Comparison of ENCODE assay signal across 8 mouse cellular contexts in genomic region chr8:70166504-70167110, GRCm38 (mm10). TPM values are rescaled to one million over a fixed set of nuclear protein-coding genes. Genes with fewer than 3 reads are reported as not detected.
DNase-seq lines count a peak whose midpoint lies in the region; ATAC-seq and TF ChIP-seq lines count a peak whose summit lies in the region.

No protein-coding gene starts in this region.

- DNase-seq in ES-CJ7 (ENCODE audit: low read depth, low spot score): peak; percentile 78
- DNase-seq in c-Kit-negative CD71-positive TER-119-positive erythroid progenitor cells, embryonic 14.5 days (ENCODE audit: low read depth, low spot score): peak; percentile 39
- DNase-seq in kidney, postnatal 4 days: peak; percentile 85 to 88
- DNase-seq in lung, postnatal 0 days (ENCODE audit: low spot score): peak; percentile 81
- DNase-seq in ovary, postnatal 36 days (ENCODE audit: low spot score): peak; percentile 65
- DNase-seq in thymus, postnatal 36 days: peak; percentile 80 to 82

- peaks cover 5% of the 10 kb centered on the region; the same call in 1 of the 2 replicates for H3K4me1 ChIP-seq in heart, embryonic 16.5 days (ENCODE audit: control insufficient read depth, insufficient read depth, low read length)
- no peaks in the 10 kb centered on the region for H3K4me1 ChIP-seq in lung, postnatal 0 days (ENCODE audit: insufficient read depth, low read depth, low read length)

- H3K4me3 ChIP-seq in heart, embryonic 16.5 days (ENCODE audit: low read length): peak overlapping the region; percentile 38
- H3K4me3 ChIP-seq in lung, postnatal 0 days (ENCODE audit: low read depth, low read length): 0 out of 2 replicates have a peak overlapping the region, but pooled peaks have one; percentile 8

- TF ChIP-seq CTCF in lung, postnatal 0 days (IDR thresholded peaks at IDR 0.05): peak; percentile 98

- peak overlapping the region; percentile 66 for H3K4me2 ChIP-seq in heart, embryonic 16.5 days (ENCODE audit: low read depth, low read length)
- H3K4me2 ChIP-seq in lung, postnatal 0 days (replicated peaks; ENCODE audit: low read depth, low read length): peak overlapping the region; percentile 47

- no peaks in the 10 kb centered on the region for H3K9me3 ChIP-seq in heart, embryonic 16.5 days (replicated peaks; ENCODE audit: control insufficient read depth, low read length)
- no peaks in the 10 kb centered on the region for H3K9me3 ChIP-seq in lung, postnatal 0 days (ENCODE audit: low read length)

- H3K27ac ChIP-seq in heart, embryonic 16.5 days (ENCODE audit: low read length): no peak overlapping the region
- H3K27ac ChIP-seq in lung, postnatal 0 days (ENCODE audit: low read length): no peak overlapping the region

- no peaks in the 10 kb centered on the region for H3K36me3 ChIP-seq in heart, embryonic 16.5 days (ENCODE audit: control insufficient read depth, insufficient read depth)
- H3K36me3 ChIP-seq in lung, postnatal 0 days (ENCODE audit: insufficient read depth, low read length): no peaks in the 10 kb centered on the region

- peak overlapping the region; percentile 49 for H3K9ac ChIP-seq in heart, embryonic 16.5 days (ENCODE audit: low read length)
- no peak overlapping the region for H3K9ac ChIP-seq in lung, postnatal 0 days (replicated peaks; ENCODE audit: low read depth)

- peak; percentile 65 for ATAC-seq in erythroid progenitor cell, adult 5-6 weeks (replicated peaks; ENCODE audit: low FRiP score, poor library complexity, severe bottlenecking)
- ATAC-seq in heart, embryonic 16.5 days (replicated peaks; ENCODE audit: extremely low read depth, insufficient read depth, low FRiP score): peak; percentile 73
- peak; percentile 84 for ATAC-seq in lung, postnatal 0 days

- 3% methylated on average over 21 of the region's 21 CpGs for WGBS in heart, embryonic 16.5 days
- WGBS in lung, postnatal 0 days: 3% methylated on average over 20 of the region's 21 CpGs

- H3K27me3 ChIP-seq in heart, embryonic 16.5 days (ENCODE audit: control insufficient read depth, insufficient read depth, low read length): peaks cover 12% of the 10 kb centered on the region
- no peaks in the 10 kb centered on the region for H3K27me3 ChIP-seq in lung, postnatal 0 days (replicated peaks; ENCODE audit: insufficient read depth, low read length)

- no peak for TF ChIP-seq EP300 in lung, postnatal 0 days (IDR thresholded peaks at IDR 0.05)

RNA-seq across cellular contexts. Expression of gene Tmem161a, which starts 5.5 kb away (rescaled TPM):
- total RNA-seq in erythroid progenitor cell, adult 5-6 weeks (2015; ENCODE audit: low replicate concordance): 2.9 and 14.1 TPM in 2 replicates
- 4.9 and 6.5 TPM in 2 replicates for total RNA-seq in erythroid progenitor cell, adult 5-6 weeks (2017; ENCODE audit: low replicate concordance)
- polyA plus RNA-seq in heart, embryonic 16.5 days (2015; fragmentation: Nextera tagmentation; extraction: Ambion mirVana): 88.9 and 103 TPM in 2 replicates
- polyA plus RNA-seq in lung, postnatal 0 days (2015; fragmentation: Nextera tagmentation; extraction: Ambion mirVana): 45.0 and 45.8 TPM in 2 replicates

RNA-seq across cellular contexts. Expression of gene Mef2b, which starts 27.1 kb away (rescaled TPM):
- not detected in 2 replicates for total RNA-seq in erythroid progenitor cell, adult 5-6 weeks (2015; ENCODE audit: low replicate concordance)
- total RNA-seq in erythroid progenitor cell, adult 5-6 weeks (2017; ENCODE audit: low replicate concordance): not detected in 2 replicates
- polyA plus RNA-seq in heart, embryonic 16.5 days (2015; fragmentation: Nextera tagmentation; extraction: Ambion mirVana): 0.51 and 1.1 TPM in 2 replicates
- polyA plus RNA-seq in lung, postnatal 0 days (2015; fragmentation: Nextera tagmentation; extraction: Ambion mirVana): 0.11 and 0.29 TPM in 2 replicates

RNA-seq across cellular contexts. Expression of gene Borcs8, which starts 27.3 kb away (rescaled TPM):
- total RNA-seq in erythroid progenitor cell, adult 5-6 weeks (2015; ENCODE audit: low replicate concordance): 18.7 and 20.5 TPM in 2 replicates
- total RNA-seq in erythroid progenitor cell, adult 5-6 weeks (2017; ENCODE audit: low replicate concordance): 17.3 and 24.7 TPM in 2 replicates
- polyA plus RNA-seq in heart, embryonic 16.5 days (2015; fragmentation: Nextera tagmentation; extraction: Ambion mirVana): 38.0 and 40.1 TPM in 2 replicates
- 33.4 and 34.2 TPM in 2 replicates for polyA plus RNA-seq in lung, postnatal 0 days (2015; fragmentation: Nextera tagmentation; extraction: Ambion mirVana)

RNA-seq across cellular contexts. Expression of gene Rfxank, which starts 27.7 kb away (rescaled TPM):
- 5.8 and 16.3 TPM in 2 replicates for total RNA-seq in erythroid progenitor cell, adult 5-6 weeks (2015; ENCODE audit: low replicate concordance)
- total RNA-seq in erythroid progenitor cell, adult 5-6 weeks (2017; ENCODE audit: low replicate concordance): 2.3 and 4.9 TPM in 2 replicates
- 18.9 and 21.0 TPM in 2 replicates for polyA plus RNA-seq in heart, embryonic 16.5 days (2015; fragmentation: Nextera tagmentation; extraction: Ambion mirVana)
- polyA plus RNA-seq in lung, postnatal 0 days (2015; fragmentation: Nextera tagmentation; extraction: Ambion mirVana): 11.9 and 12.7 TPM in 2 replicates

RNA-seq across cellular contexts. Expression of gene Nr2c2ap, which starts 35.5 kb away (rescaled TPM):
- total RNA-seq in erythroid progenitor cell, adult 5-6 weeks (2015; ENCODE audit: low replicate concordance): 8.3 TPM in 1 of 2 replicates, not detected in the other
- total RNA-seq in erythroid progenitor cell, adult 5-6 weeks (2017; ENCODE audit: low replicate concordance): 2.3 TPM in 1 of 2 replicates, not detected in the other
- polyA plus RNA-seq in heart, embryonic 16.5 days (2015; fragmentation: Nextera tagmentation; extraction: Ambion mirVana): 35.7 and 37.8 TPM in 2 replicates
- polyA plus RNA-seq in lung, postnatal 0 days (2015; fragmentation: Nextera tagmentation; extraction: Ambion mirVana): 27.8 and 32.0 TPM in 2 replicates
